Mouse (Mus musculus): ENCODE data around the gene Jup. TPM values are rescaled to one million over a fixed set of nuclear protein-coding genes. Genes with fewer than 3 reads are reported as not detected.
A peak's percentile ranks its signal among the peaks of the same experiment; 100 is the strongest.

Jup gene
- polyA plus RNA-seq, 1 experiment: 15.0 TPM

GRCm38 (mm10) chr11:100399727-100400538 is 2.4 kb upstream of the Jup start:
- TF ChIP-seq CTCF (IDR thresholded peaks at IDR 0.05; ENCODE audit: low read depth, low read length) (no peak), POLR2A (IDR thresholded peaks at IDR 0.05; ENCODE audit: borderline replicate concordance, low read depth, low read length) (no peak)
- no peak overlapping the region for H3K4me3 ChIP-seq (ENCODE audit: insufficient read depth, low read length)
- H3K27ac ChIP-seq (ENCODE audit: insufficient read depth, low read depth, low read length): no peak overlapping the region
- H3K4me1 ChIP-seq (ENCODE audit: control insufficient read depth, insufficient read depth, low read length): peaks cover 27% of the 10 kb centered on the region

- Histone ChIP-seq H3K4me3 (ENCODE audit: insufficient read depth, low read length) (no peak overlapping the region), H3K27ac (ENCODE audit: insufficient read depth, low read depth, low read length) (no peak overlapping the region), H3K4me1 (ENCODE audit: control insufficient read depth, insufficient read depth, low read length) (peaks cover 30% of the 10 kb centered on the region)
- TF ChIP-seq POLR2A (IDR thresholded peaks at IDR 0.05; ENCODE audit: borderline replicate concordance, low read depth, low read length) (no peak), CTCF (IDR thresholded peaks at IDR 0.05; ENCODE audit: low read depth, low read length) (no peak)
These were observed 1.8 kb upstream of the Jup start for GRCm38 (mm10) chr11:100399320-100399719.

GRCm38 (mm10) chr11:100398517-100398916 is 954 bp upstream of the Jup start:
- H3K4me3 ChIP-seq (ENCODE audit: insufficient read depth, low read length): no peak overlapping the region
- H3K27ac ChIP-seq (ENCODE audit: insufficient read depth, low read depth, low read length): no peak overlapping the region
- TF ChIP-seq POLR2A (IDR thresholded peaks at IDR 0.05; ENCODE audit: borderline replicate concordance, low read depth, low read length) (no peak), CTCF (IDR thresholded peaks at IDR 0.05; ENCODE audit: low read depth, low read length) (no peak)
- peaks cover 30% of the 10 kb centered on the region for H3K4me1 ChIP-seq (ENCODE audit: control insufficient read depth, insufficient read depth, low read length)

- H3K4me1 ChIP-seq (ENCODE audit: control insufficient read depth, insufficient read depth, low read length): peaks cover 30% of the 10 kb centered on the region
- peak overlapping the region; percentile 63 for H3K4me3 ChIP-seq (ENCODE audit: insufficient read depth, low read length)
- peak; percentile 5; the same call in 1 of the 2 replicates for TF ChIP-seq CTCF (IDR thresholded peaks at IDR 0.05; ENCODE audit: low read depth, low read length)
- TF ChIP-seq POLR2A (IDR thresholded peaks at IDR 0.05; ENCODE audit: borderline replicate concordance, low read depth, low read length): no peak
- H3K27ac ChIP-seq (ENCODE audit: insufficient read depth, low read depth, low read length): no peak overlapping the region
These were observed 520 bp downstream of the Jup start for GRCm38 (mm10) chr11:100396886-100397599.

GRCm38 (mm10) chr11:100395861-100396631 is 1.5 kb downstream of the Jup start:
- H3K4me3 ChIP-seq (ENCODE audit: insufficient read depth, low read length): no peak overlapping the region

GRCm38 (mm10) chr11:100395200-100395599 is 2.4 kb downstream of the Jup start:
- H3K27ac ChIP-seq (ENCODE audit: insufficient read depth, low read depth, low read length): no peak overlapping the region
- H3K4me1 ChIP-seq (ENCODE audit: control insufficient read depth, insufficient read depth, low read length): peaks cover 17% of the 10 kb centered on the region
- TF ChIP-seq POLR2A (IDR thresholded peaks at IDR 0.05; ENCODE audit: borderline replicate concordance, low read depth, low read length): no peak
- TF ChIP-seq CTCF (IDR thresholded peaks at IDR 0.05; ENCODE audit: low read depth, low read length): no peak
- H3K4me3 ChIP-seq (ENCODE audit: insufficient read depth, low read length): peak overlapping the region; percentile 11; the same call in 1 of the 2 replicates

More at GRCm38 (mm10) chr11:100395861-100396631, 1.5 kb downstream of the Jup start:
- TF ChIP-seq CTCF (IDR thresholded peaks at IDR 0.05; ENCODE audit: low read depth, low read length): no peak
- TF ChIP-seq POLR2A (IDR thresholded peaks at IDR 0.05; ENCODE audit: borderline replicate concordance, low read depth, low read length): no peak
- Histone ChIP-seq H3K27ac (ENCODE audit: insufficient read depth, low read depth, low read length) (no peak overlapping the region), H3K4me1 (ENCODE audit: control insufficient read depth, insufficient read depth, low read length) (peaks cover 24% of the 10 kb centered on the region)

GRCm38 (mm10) chr11:100394353-100395074 is 3.0 kb downstream of the Jup start:
- H3K27ac ChIP-seq (ENCODE audit: insufficient read depth, low read depth, low read length): no peak overlapping the region
- peaks cover 13% of the 10 kb centered on the region for H3K4me1 ChIP-seq (ENCODE audit: control insufficient read depth, insufficient read depth, low read length)
- no peak overlapping the region for H3K4me3 ChIP-seq (ENCODE audit: insufficient read depth, low read length)
- no peak for TF ChIP-seq POLR2A (IDR thresholded peaks at IDR 0.05; ENCODE audit: borderline replicate concordance, low read depth, low read length)
- no peak for TF ChIP-seq CTCF (IDR thresholded peaks at IDR 0.05; ENCODE audit: low read depth, low read length)

- H3K4me3 ChIP-seq (ENCODE audit: insufficient read depth, low read length): no peak overlapping the region
- no peak overlapping the region for H3K27ac ChIP-seq (ENCODE audit: insufficient read depth, low read depth, low read length)
- no peak for TF ChIP-seq CTCF (IDR thresholded peaks at IDR 0.05; ENCODE audit: low read depth, low read length)
- no peak for TF ChIP-seq POLR2A (IDR thresholded peaks at IDR 0.05; ENCODE audit: borderline replicate concordance, low read depth, low read length)
- H3K4me1 ChIP-seq (ENCODE audit: control insufficient read depth, insufficient read depth, low read length): peaks cover 11% of the 10 kb centered on the region
These were observed 3.8 kb downstream of the Jup start for GRCm38 (mm10) chr11:100393733-100394132.

- Histone ChIP-seq H3K4me1 (ENCODE audit: control insufficient read depth, insufficient read depth, low read length) (peaks cover 15% of the 10 kb centered on the region), H3K27ac (ENCODE audit: insufficient read depth, low read depth, low read length) (no peak overlapping the region), H3K4me3 (ENCODE audit: insufficient read depth, low read length) (no peak overlapping the region)
- TF ChIP-seq POLR2A (IDR thresholded peaks at IDR 0.05; ENCODE audit: borderline replicate concordance, low read depth, low read length) (no peak), CTCF (IDR thresholded peaks at IDR 0.05; ENCODE audit: low read depth, low read length) (no peak)
These were observed 4.6 kb downstream of the Jup start for GRCm38 (mm10) chr11:100392958-100393357.
